ENCODE assay signal across 10 mouse cellular contexts in genomic region chr4:153357539-153358242, GRCm38 (mm10).
DNase-seq lines count a peak whose midpoint lies in the region; ATAC-seq and TF ChIP-seq lines count a peak whose summit lies in the region.
"Had no signal": no experiment of that assay in that cellular context is flagged by ENCODE, and none has a peak within 500 bp of the region (broad histone marks: within the 10 kb centered on the region; RNA-seq: fewer than 3 reads in every experiment).

No protein-coding gene starts in this region.

- TF ChIP-seq POLR2A in cerebellum, adult 2 months (IDR thresholded peaks at IDR 0.05; ENCODE audit: borderline replicate concordance, insufficient read depth, low read length): no peak

- no peak overlapping the region for H3K27ac ChIP-seq in intestine, embryonic 16.5 days (ENCODE audit: low read length)
- H3K27ac ChIP-seq in cerebellum, adult 2 months (ENCODE audit: insufficient read depth, low read length): no peak overlapping the region
- H3K27ac ChIP-seq: liver, embryonic 15.5 days had no signal

- intact Hi-C loops in heart, postnatal 10 days (cut with DNase I): no loop called here
- intact Hi-C loops in heart, postnatal 25 days (cut with DNase I): no loop called here
- intact Hi-C loops in heart, postnatal 36 days (cut with DNase I): loop anchor here (10.0 kb wide), 1 partner anchor 173 kb away; no protein-coding TSS in a partner anchor

- H3K27me3 ChIP-seq in intestine, embryonic 16.5 days (replicated peaks; ENCODE audit: control insufficient read depth, insufficient read depth, low read length): no peaks in the 10 kb centered on the region
- H3K27me3 ChIP-seq in cerebellum, adult 2 months (ENCODE audit: control insufficient read depth, insufficient read depth, low read length): no peaks in the 10 kb centered on the region
- H3K27me3 ChIP-seq: CH12.LX; liver, embryonic 15.5 days had no signal

- no peak overlapping the region for H3K4me3 ChIP-seq in intestine, embryonic 16.5 days (ENCODE audit: low read length)
- H3K4me3 ChIP-seq in cerebellum, adult 2 months (replicated peaks; ENCODE audit: insufficient read depth, low read depth, low read length): no peak overlapping the region
- H3K4me3 ChIP-seq: liver, embryonic 15.5 days had no signal

- H3K9ac ChIP-seq in intestine, embryonic 16.5 days (ENCODE audit: low read depth, low read length): no peak overlapping the region
- H3K9ac ChIP-seq: liver, embryonic 15.5 days had no signal

- H3K36me3 ChIP-seq in intestine, embryonic 16.5 days (ENCODE audit: control insufficient read depth, insufficient read depth, low read length): no peaks in the 10 kb centered on the region
- H3K36me3 ChIP-seq: liver, embryonic 15.5 days had no signal

- H3K4me2 ChIP-seq in intestine, embryonic 16.5 days (ENCODE audit: low read depth, low read length): no peak overlapping the region
- H3K4me2 ChIP-seq: liver, embryonic 15.5 days had no signal

- H3K4me1 ChIP-seq in intestine, embryonic 16.5 days (ENCODE audit: control insufficient read depth, insufficient read depth, low read length): no peaks in the 10 kb centered on the region
- H3K4me1 ChIP-seq in cerebellum, adult 2 months (ENCODE audit: control insufficient read depth, insufficient read depth, low read length): peaks cover 37% of the 10 kb centered on the region
- H3K4me1 ChIP-seq: liver, embryonic 15.5 days had no signal

- ATAC-seq in intestine, embryonic 16.5 days: no peak

- 40% methylated on average over 9 of the region's 9 CpGs for WGBS in intestine, embryonic 16.5 days
- WGBS in cerebellum, adult 2 months: 72% methylated on average over 9 of the region's 9 CpGs

- no peak for TF ChIP-seq CTCF in cerebellum, adult 2 months (IDR thresholded peaks at IDR 0.05; ENCODE audit: borderline replicate concordance, insufficient read depth, low read depth, low read length)

- H3K9me3 ChIP-seq in intestine, embryonic 16.5 days (ENCODE audit: control insufficient read depth, low read length): no peaks in the 10 kb centered on the region

- peak; percentile 29 to 55 for DNase-seq in heart, postnatal 10 days
- DNase-seq in heart, postnatal 25 days (ENCODE audit: low spot score): no peak
- peak; percentile 76 for DNase-seq in ZHBTc4 (ENCODE audit: low read depth, low spot score)
- DNase-seq in heart, postnatal 36 days: peak; percentile 7 to 27
- peak; percentile 74 for DNase-seq in neural tube, embryonic 10.5 days (ENCODE audit: extremely low spot score, low spot score)
- no peak for DNase-seq in spleen, postnatal 14 days (ENCODE audit: low spot score in 2 of 2)
- DNase-seq in cerebellum, adult 2 months: no peak

Comparison
In these comparisons a context has a peak if more than half of its experiments do, and no peak if none do; other contexts are left out.
1. DNase-seq: peak in heart, postnatal 10 days (2 of 2), ZHBTc4 (single experiment), heart, postnatal 36 days (2 of 2) and neural tube, embryonic 10.5 days (single experiment); none in heart, postnatal 25 days (single experiment), spleen, postnatal 14 days (0 of 2) and cerebellum, adult 2 months (0 of 2).